Mouse (Mus musculus) gastrocnemius, adult 18-20 months (tissue): ENCODE results near the gene Slc25a25. TPM values are rescaled to one million over a fixed set of nuclear protein-coding genes. Genes with fewer than 3 reads are reported as not detected.

Experiments
- DNase-seq: peaks from one replicate; pipeline ENCODE4 v3.0.0; 2021; ENCODE audit warnings: low spot score
- total RNA-seq, 2 experiments: library from RNA; stranded (reverse); gene quantifications; 2 replicates each; pipeline ENCODE4 v1.2.3; 2021

Gene Slc25a25
- total RNA-seq, 2 experiments from 2014 or later: 47.6 to 217 TPM

GRCm38 (mm10) chr2:32430701-32431676, 20.3 kb downstream of the Slc25a25 start:
- DNase-seq: peak; percentile 81

- DNase-seq: no peak
Measured at GRCm38 (mm10) chr2:32429215-32429891, 21.9 kb downstream of the Slc25a25 start.

- DNase-seq: no peak
Measured at GRCm38 (mm10) chr2:32428262-32428722, 23.0 kb downstream of the Slc25a25 start.

- DNase-seq: no peak
Measured at GRCm38 (mm10) chr2:32427720-32428119, 23.5 kb downstream of the Slc25a25 start.

GRCm38 (mm10) chr2:32426141-32426540, 25.1 kb downstream of the Slc25a25 start:
- no peak for DNase-seq

GRCm38 (mm10) chr2:32425568-32425967, 25.7 kb downstream of the Slc25a25 start:
- no peak for DNase-seq

- no peak for DNase-seq
Measured at GRCm38 (mm10) chr2:32424796-32425195, 26.4 kb downstream of the Slc25a25 start.

- DNase-seq: peak; percentile 88
Measured at GRCm38 (mm10) chr2:32423481-32424331, 27.5 kb downstream of the Slc25a25 start.

GRCm38 (mm10) chr2:32421851-32422251, 29.4 kb downstream of the Slc25a25 start:
- DNase-seq: peak; percentile 77

GRCm38 (mm10) chr2:32420647-32421046, 30.6 kb downstream of the Slc25a25 start:
- peak; percentile 61 for DNase-seq

GRCm38 (mm10) chr2:32420066-32420608, 31.1 kb downstream of the Slc25a25 start:
- peak; percentile 61 for DNase-seq

GRCm38 (mm10) chr2:32419359-32419758, 31.9 kb downstream of the Slc25a25 start:
- peak; percentile 96 for DNase-seq

- DNase-seq: peak; percentile 53
Measured at GRCm38 (mm10) chr2:32418430-32419151, 32.7 kb downstream of the Slc25a25 start.

GRCm38 (mm10) chr2:32417486-32417885, 33.8 kb downstream of the Slc25a25 start:
- DNase-seq: peak; percentile 77

- peak; percentile 90 for DNase-seq
Measured at GRCm38 (mm10) chr2:32416556-32416955, 34.7 kb downstream of the Slc25a25 start.

GRCm38 (mm10) chr2:32415801-32416200, 35.4 kb downstream of the Slc25a25 start:
- peak; percentile 71 for DNase-seq

GRCm38 (mm10) chr2:32413936-32414335, 37.3 kb downstream of the Slc25a25 start:
- DNase-seq: peak; percentile 68

GRCm38 (mm10) chr2:32412742-32413531, 38.3 kb downstream of the Slc25a25 start:
- DNase-seq: peak; percentile 42

GRCm38 (mm10) chr2:32411407-32411806, 39.8 kb downstream of the Slc25a25 start:
- no peak for DNase-seq
